Mouse (Mus musculus) limb, embryonic 14.5 days (tissue): ENCODE results near the gene Sdr42e1. TPM values are rescaled to one million over a fixed set of nuclear protein-coding genes. Genes with fewer than 3 reads are reported as not detected.

Source experiments
- ATAC-seq: fragments of 200-750 bp; cut with Nextera tagmentation; 2 replicates; pipeline ENCODE4 v1.8.0; 2017; ENCODE audit warnings: low read depth, moderate number of reproducible peaks, moderate TSS enrichment; ENCODE audit not compliant: low FRiP score
- DNase-seq: peaks from one replicate; pipeline ENCODE4 v3.0.0-alpha.2; 2015; ENCODE audit warnings: low spot score
- H3K27ac ChIP-seq: fragments of 300-500 bp; sonication (generic); replicated peaks from 2 replicates; pipeline ENCODE4 v1.5.1; 2014; ENCODE audit warnings: low read depth, mild to moderate bottlenecking, low read length, moderate library complexity, mixed read lengths
- H3K27me3 ChIP-seq: fragments of 300-500 bp; sonication (generic); 2 replicates; pipeline ENCODE4 v1.6.1; 2014; ENCODE audit warnings: low read length, mixed read lengths; ENCODE audit not compliant: control insufficient read depth, insufficient read depth
- H3K36me3 ChIP-seq: fragments of 300-500 bp; sonication (generic); 2 replicates; pipeline ENCODE4 v1.6.1; 2014; ENCODE audit warnings: mild to moderate bottlenecking, low read length, moderate library complexity, mixed read lengths; ENCODE audit not compliant: control insufficient read depth, insufficient read depth
- H3K4me1 ChIP-seq: fragments of 300-500 bp; sonication (generic); 2 replicates; pipeline ENCODE4 v1.6.1; 2014; ENCODE audit warnings: antibody characterized with exemption, low read length, mixed read lengths; ENCODE audit not compliant: control insufficient read depth, insufficient read depth
- H3K4me2 ChIP-seq: fragments of 300-500 bp; sonication (generic); replicated peaks from 2 replicates; pipeline ENCODE4 v1.6.1; 2014; ENCODE audit warnings: low read depth, mild to moderate bottlenecking, low read length, moderate library complexity; ENCODE audit not compliant: severe bottlenecking
- H3K4me3 ChIP-seq: fragments of 300-500 bp; sonication (generic); replicated peaks from 2 replicates; pipeline ENCODE4 v1.5.1; 2014; ENCODE audit warnings: low read length
- H3K9ac ChIP-seq: fragments of 300-500 bp; sonication (generic); 2 replicates; pipeline ENCODE4 v1.6.1; 2014; ENCODE audit warnings: mild to moderate bottlenecking, low read depth, low read length, moderate library complexity; ENCODE audit not compliant: severe bottlenecking
- H3K9me3 ChIP-seq: fragments of 300-500 bp; sonication (generic); 2 replicates; pipeline ENCODE4 v1.6.1; 2016; ENCODE audit warnings: low read length; ENCODE audit not compliant: control insufficient read depth
- POLR2A ChIP-seq: fragments of 200-500 bp; IDR thresholded peaks from 2 replicates; pipeline ENCODE4 v1.8.0; 2012; ENCODE audit warnings: inconsistent platforms, mild to moderate bottlenecking, moderate library complexity, borderline replicate concordance; ENCODE audit not compliant: insufficient read depth, insufficient read length; ENCODE audit errors: extremely low read depth
- WGBS: fragments of 180-500 bp; shearing (Covaris S2); extraction: QIAGEN DNeasy Blood & Tissue Kit; methylation state at CpG from one replicate; pipeline ENCODE4 v1.1.7; 2014; 5-methylcytosine and 5-hydroxymethylcytosine counted together
- polyA plus RNA-seq, 2 experiments: library from polyadenylated mRNA; depleted of rRNA in 1 of 2; stranded (reverse) in 1 of 2; unstranded in 1 of 2; fragments of >200 nt; fragmentation: Nextera tagmentation in 1 of 2; extraction: Ambion mirVana in 1 of 2; gene quantifications; 2 replicates each; pipeline versions ENCODE4 v1.2.1 to v1.2.3; 2012 to 2014

The Sdr42e1 gene
- polyA plus RNA-seq, 2 experiments = 6.4 to 7.8 TPM

DNA sequence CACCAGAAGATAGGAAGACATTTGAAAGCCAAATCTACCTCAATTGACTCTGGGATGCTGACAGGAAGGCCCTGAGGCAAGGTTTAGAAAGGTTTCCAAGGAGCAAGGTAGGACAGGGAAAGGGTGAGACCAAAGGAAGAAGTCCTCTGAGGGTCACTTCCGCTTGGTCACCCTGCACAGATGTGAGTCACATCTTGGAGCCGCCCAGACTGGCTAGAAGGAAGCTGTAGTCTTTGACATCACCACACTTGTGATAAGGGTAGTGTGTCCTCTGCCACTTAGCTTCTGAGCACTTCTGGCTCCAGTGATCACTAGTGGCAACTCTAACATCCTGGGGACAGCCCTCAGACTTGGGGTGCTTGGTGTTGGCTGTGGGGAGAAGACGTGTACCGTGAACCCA is 32.7 kb upstream of the Sdr42e1 start:
- no peak overlapping the region for H3K4me3 ChIP-seq
- H3K4me1 ChIP-seq = no peaks in the 10 kb centered on the region
- 93% methylated on average over 4 of the region's 4 CpGs for WGBS
- no peaks in the 10 kb centered on the region for H3K27me3 ChIP-seq
- no peaks in the 10 kb centered on the region for H3K9me3 ChIP-seq
- no peaks in the 10 kb centered on the region for H3K36me3 ChIP-seq
- TF ChIP-seq POLR2A = no peak
- no peak overlapping the region for H3K4me2 ChIP-seq
- H3K9ac ChIP-seq = no peak overlapping the region
- H3K27ac ChIP-seq = no peak overlapping the region
- ATAC-seq (no peak), DNase-seq (no peak)

DNA sequence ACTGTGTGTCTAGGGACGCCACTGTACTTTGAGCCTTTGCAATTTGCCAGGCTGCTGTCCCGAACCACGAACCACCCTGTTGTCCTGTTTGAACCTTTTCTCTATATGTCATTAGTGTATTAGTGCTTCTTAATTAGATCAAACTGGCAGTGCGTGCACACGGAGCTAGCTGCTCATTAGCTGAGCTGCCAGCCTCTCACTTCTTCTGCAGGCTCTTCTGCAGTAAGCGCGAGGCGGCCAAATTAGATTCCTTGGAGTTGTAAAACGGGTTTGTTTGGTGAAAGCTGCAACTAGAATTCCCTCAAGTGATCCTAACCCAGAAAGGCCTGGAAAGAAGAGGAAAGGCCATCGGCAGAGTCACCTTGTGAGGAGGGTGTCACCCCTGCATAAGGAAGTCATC is 29.2 kb upstream of the Sdr42e1 start:
- Histone ChIP-seq H3K4me2 (no peak overlapping the region), H3K4me1 (no peaks in the 10 kb centered on the region), H3K9ac (no peak overlapping the region), H3K27me3 (no peaks in the 10 kb centered on the region), H3K4me3 (no peak overlapping the region), H3K36me3 (no peaks in the 10 kb centered on the region), H3K9me3 (no peaks in the 10 kb centered on the region), H3K27ac (no peak overlapping the region)
- peak; percentile 25 for DNase-seq
- WGBS = 25% methylated on average over 10 of the region's 10 CpGs
- no peak for TF ChIP-seq POLR2A
- ATAC-seq = no peak

DNA sequence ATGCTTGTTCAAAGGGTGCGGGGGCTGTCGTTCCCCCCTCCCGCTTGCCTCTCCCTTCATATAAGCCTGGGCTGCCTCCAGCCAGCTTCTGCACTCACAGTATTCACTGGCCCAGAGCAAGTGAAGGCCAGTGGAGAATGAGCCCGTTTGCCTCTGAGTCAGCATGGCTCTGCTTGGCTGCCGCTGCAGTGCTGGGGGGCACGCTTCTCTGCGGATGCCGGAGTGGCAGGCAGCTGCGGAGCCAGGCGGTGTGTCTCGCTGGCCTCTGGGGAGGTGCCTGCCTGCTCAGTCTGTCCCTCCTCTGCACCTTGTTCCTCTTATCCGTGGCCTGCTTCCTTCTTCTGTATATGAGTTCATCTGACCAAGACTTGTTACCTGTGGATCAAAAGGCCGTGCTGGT is 28.4 kb upstream of the Sdr42e1 start, which contains the start of gene Hsd17b2:
Hsd17b2 (plus strand) TSS at position 46 of the 400 bp plus-strand sequence.
- Histone ChIP-seq H3K9me3 (no peaks in the 10 kb centered on the region), H3K27me3 (no peaks in the 10 kb centered on the region), H3K36me3 (no peaks in the 10 kb centered on the region), H3K27ac (no peak within 1 kb of the TSS), H3K9ac (no peak within 1 kb of the TSS), H3K4me2 (no peak within 1 kb of the TSS), H3K4me3 (no peak within 1 kb of the TSS), H3K4me1 (no peaks in the 10 kb centered on the region)
- DNase-seq = no peak
- no peak for TF ChIP-seq POLR2A
- WGBS = 50% methylated on average over 13 of the region's 13 CpGs
- ATAC-seq = no peak

DNA sequence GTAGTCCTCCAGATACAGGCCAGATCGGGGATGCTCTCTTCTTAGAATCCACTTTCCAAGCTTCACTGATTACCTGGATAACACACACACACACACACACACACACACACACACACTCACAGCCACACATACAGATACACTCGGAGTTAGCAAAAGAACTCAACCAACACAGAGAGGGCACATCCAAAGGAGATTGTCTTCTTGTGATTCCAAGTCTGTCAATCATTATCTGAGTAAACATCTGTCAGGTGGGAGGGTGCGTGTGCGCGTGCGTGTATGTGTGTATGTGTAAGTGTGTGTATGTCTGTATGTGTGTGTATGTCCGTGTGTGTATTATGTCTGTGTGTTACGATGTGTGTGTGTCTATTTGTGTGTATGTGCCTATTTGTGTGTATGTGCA is 27.8 kb upstream of the Sdr42e1 start:
- Histone ChIP-seq H3K9ac (no peak overlapping the region), H3K9me3 (no peaks in the 10 kb centered on the region), H3K4me1 (no peaks in the 10 kb centered on the region), H3K27me3 (no peaks in the 10 kb centered on the region), H3K36me3 (no peaks in the 10 kb centered on the region), H3K27ac (no peak overlapping the region), H3K4me2 (no peak overlapping the region), H3K4me3 (no peak overlapping the region)
- WGBS = 93% methylated on average over 8 of the region's 8 CpGs
- DNase-seq (no peak), ATAC-seq (no peak)
- TF ChIP-seq POLR2A = no peak

DNA sequence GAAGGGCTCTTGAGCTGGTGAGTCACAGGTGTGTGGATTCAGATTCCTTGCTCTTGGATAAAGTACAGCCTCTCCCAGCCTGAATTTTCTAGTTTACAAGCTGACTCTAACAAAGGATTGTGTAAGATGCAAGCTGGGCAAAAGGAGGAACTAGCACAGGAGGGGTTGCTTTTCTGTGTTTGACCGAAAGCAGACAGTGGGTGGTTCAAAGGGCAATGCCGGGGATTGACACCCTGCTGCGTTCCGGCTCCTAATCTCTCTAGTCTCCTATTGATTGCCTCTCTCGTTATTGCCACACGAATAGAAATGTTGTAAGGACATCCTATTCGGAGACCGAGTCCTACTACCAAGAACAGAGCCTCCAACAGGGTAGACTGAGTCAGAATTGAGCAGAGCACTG is 27.2 kb upstream of the Sdr42e1 start:
- Histone ChIP-seq H3K27me3 (no peaks in the 10 kb centered on the region), H3K4me3 (no peak overlapping the region), H3K9me3 (no peaks in the 10 kb centered on the region), H3K36me3 (no peaks in the 10 kb centered on the region), H3K4me2 (no peak overlapping the region), H3K27ac (no peak overlapping the region), H3K9ac (no peak overlapping the region), H3K4me1 (no peaks in the 10 kb centered on the region)
- no peak for TF ChIP-seq POLR2A
- WGBS = 74% methylated on average over 8 of the region's 8 CpGs
- DNase-seq (no peak), ATAC-seq (no peak)

DNA sequence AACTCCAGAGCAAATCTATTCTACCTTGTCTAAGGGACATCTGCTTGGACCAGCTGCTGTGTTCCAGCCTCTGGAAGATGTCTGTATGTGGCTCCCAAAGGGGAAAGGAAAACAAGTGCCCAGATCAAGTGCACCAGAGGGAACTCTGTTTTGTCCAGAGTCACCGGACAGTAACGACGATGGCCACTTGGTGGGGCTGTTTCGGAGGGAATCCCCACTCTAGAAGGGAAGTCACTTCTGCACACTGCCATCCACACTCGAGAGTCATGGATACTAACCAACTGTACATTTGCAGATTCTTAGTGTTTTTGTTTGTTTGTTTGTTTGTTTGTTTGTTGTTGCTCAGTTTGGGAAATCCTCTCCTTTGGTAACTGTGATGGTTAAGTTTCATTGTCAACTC is 23.8 kb upstream of the Sdr42e1 start:
- no peaks in the 10 kb centered on the region for H3K4me1 ChIP-seq
- DNase-seq (no peak), ATAC-seq (no peak)
- H3K4me3 ChIP-seq = no peak overlapping the region
- H3K36me3 ChIP-seq = no peaks in the 10 kb centered on the region
- no peak overlapping the region for H3K27ac ChIP-seq
- H3K9me3 ChIP-seq = no peaks in the 10 kb centered on the region
- 47% methylated on average over 5 of the region's 5 CpGs for WGBS
- no peak for TF ChIP-seq POLR2A
- H3K27me3 ChIP-seq = no peaks in the 10 kb centered on the region
- H3K9ac ChIP-seq = no peak overlapping the region
- no peak overlapping the region for H3K4me2 ChIP-seq
